Mouse (Mus musculus): ENCODE data around the gene Ptms.

GRCm38 (mm10) chr6:124964638-124965037 lies 44.7 kb upstream of the Ptms start:
- TF ChIP-seq CTCF (conservative IDR thresholded peaks at IDR 0.05; ENCODE audit: low read length): no peak
- no peak for TF ChIP-seq POU5F1 (IDR thresholded peaks at IDR 0.05; ENCODE audit: borderline replicate concordance, low read length)
- TF ChIP-seq NANOG (IDR thresholded peaks at IDR 0.05; ENCODE audit: borderline replicate concordance, low read length): no peak

Data from E14TG2a.4 (cell line).